Mouse (Mus musculus) limb, embryonic 15.5 days (tissue): ENCODE data around the gene Syvn1. TPM values are rescaled to one million over a fixed set of nuclear protein-coding genes. Genes with fewer than 3 reads are reported as not detected.
"Not testable (repeated sequence)": the region's sequence is repeated elsewhere in the genome, so short reads cannot be mapped to it uniquely, and the experiment has no call there.

Experiments
- ATAC-seq: fragments of 200-750 bp; cut with Nextera tagmentation; 2 replicates; pipeline ENCODE4 v1.8.0; 2017; ENCODE audit warnings: low read depth, moderate TSS enrichment; ENCODE audit not compliant: insufficient number of reproducible peaks, low FRiP score, low TSS enrichment
- H3K27ac ChIP-seq: fragments of 300-500 bp; sonication (generic); 2 replicates; pipeline ENCODE4 v1.5.1; 2015; ENCODE audit warnings: moderate library complexity, mild to moderate bottlenecking, inconsistent platforms
- H3K27me3 ChIP-seq: fragments of 300-500 bp; sonication (generic); 2 replicates; pipeline ENCODE4 v1.6.1; 2015; ENCODE audit warnings: inconsistent platforms
- H3K36me3 ChIP-seq: fragments of 300-500 bp; sonication (generic); 2 replicates; pipeline ENCODE4 v1.6.1; 2015; ENCODE audit warnings: inconsistent platforms
- H3K4me1 ChIP-seq: fragments of 300-500 bp; sonication (generic); 2 replicates; pipeline ENCODE4 v1.6.1; 2015; ENCODE audit warnings: inconsistent platforms
- H3K4me2 ChIP-seq: fragments of 300-500 bp; sonication (generic); 2 replicates; pipeline ENCODE4 v1.6.1; 2015; ENCODE audit warnings: mild to moderate bottlenecking, inconsistent platforms
- H3K4me3 ChIP-seq: fragments of 300-500 bp; sonication (generic); 2 replicates; pipeline ENCODE4 v1.5.1; 2015; ENCODE audit warnings: mild to moderate bottlenecking, inconsistent platforms
- H3K9ac ChIP-seq: fragments of 300-500 bp; sonication (generic); 2 replicates; pipeline ENCODE4 v1.6.1; 2015; ENCODE audit warnings: inconsistent platforms
- H3K9me3 ChIP-seq: fragments of 300-500 bp; sonication (generic); 2 replicates; pipeline ENCODE4 v1.6.1; 2016; ENCODE audit warnings: inconsistent platforms
- WGBS: fragments of 180-500 bp; shearing (Covaris S2); methylation state at CpG from one replicate; pipeline ENCODE4 v1.1.7; 2015; 5-methylcytosine and 5-hydroxymethylcytosine counted together
- polyA plus RNA-seq: library from polyadenylated mRNA; unstranded; fragments of >200 nt; fragmentation: Nextera tagmentation; extraction: Ambion mirVana; gene quantifications from 2 replicates; pipeline ENCODE4 v1.2.1, GENCODE M21; 2015

Syvn1 gene
- polyA plus RNA-seq, 1 experiment from 2014 or later, result 34.5 TPM

- not testable (repeated sequence) for H3K27me3 ChIP-seq, H3K27ac ChIP-seq, ATAC-seq, H3K4me3 ChIP-seq, H3K9me3 ChIP-seq, H3K4me2 ChIP-seq, H3K9ac ChIP-seq
- WGBS, result 49% methylated on average over 4 of the region's 4 CpGs
- Histone ChIP-seq H3K4me1 (peaks cover 23% of the 10 kb centered on the region), H3K36me3 (peaks cover 14% of the 10 kb centered on the region)
Measured at GRCm38 (mm10) chr19:6044102-6044501, 2.3 kb upstream of the Syvn1 start.

GRCm38 (mm10) chr19:6045366-6046293 lies 746 bp upstream of the Syvn1 start:
- peaks cover 23% of the 10 kb centered on the region for H3K4me1 ChIP-seq
- H3K9me3 ChIP-seq, result no peaks in the 10 kb centered on the region
- peak overlapping the region; percentile 82 for H3K9ac ChIP-seq
- H3K27ac ChIP-seq, result peak overlapping the region; percentile 99
- H3K4me2 ChIP-seq, result peak overlapping the region; percentile 81
- no peak for ATAC-seq
- peaks cover 30% of the 10 kb centered on the region for H3K36me3 ChIP-seq
- peak overlapping the region; percentile 97 for H3K4me3 ChIP-seq
- no peaks in the 10 kb centered on the region for H3K27me3 ChIP-seq
- WGBS, result 15% methylated on average over 20 of the region's 20 CpGs

- no peak for ATAC-seq
- H3K9ac ChIP-seq, result peak overlapping the region; percentile 82
- WGBS, result 1% methylated on average over 43 of the region's 44 CpGs
- H3K36me3 ChIP-seq, result peaks cover 47% of the 10 kb centered on the region
- H3K4me1 ChIP-seq, result peaks cover 23% of the 10 kb centered on the region
- peak overlapping the region; percentile 99 for H3K27ac ChIP-seq
- no peaks in the 10 kb centered on the region for H3K27me3 ChIP-seq
- H3K9me3 ChIP-seq, result no peaks in the 10 kb centered on the region
- H3K4me2 ChIP-seq, result peak overlapping the region; percentile 81
- peak overlapping the region; percentile 97 for H3K4me3 ChIP-seq
Measured at GRCm38 (mm10) chr19:6047154-6047898, 950 bp downstream of the Syvn1 start.

- Histone ChIP-seq H3K4me1 (peaks cover 23% of the 10 kb centered on the region), H3K27ac (peak overlapping the region; percentile 99; the same call in 1 of the 2 replicates), H3K4me2 (peak overlapping the region; percentile 81), H3K9ac (peak overlapping the region; percentile 82), H3K36me3 (peaks cover 52% of the 10 kb centered on the region), H3K27me3 (no peaks in the 10 kb centered on the region), H3K4me3 (peak overlapping the region; percentile 97), H3K9me3 (no peaks in the 10 kb centered on the region)
- 86% methylated on average over 8 of the region's 8 CpGs for WGBS
- ATAC-seq, result no peak
Measured at GRCm38 (mm10) chr19:6047899-6048166, 1.5 kb downstream of the Syvn1 start.

- no peaks in the 10 kb centered on the region for H3K27me3 ChIP-seq
- H3K9ac ChIP-seq, result 0 out of 2 replicates have a peak overlapping the region, but pooled peaks have one; percentile 82
- no peak overlapping the region for H3K4me2 ChIP-seq
- H3K4me1 ChIP-seq, result peaks cover 26% of the 10 kb centered on the region
- no peak overlapping the region for H3K4me3 ChIP-seq
- WGBS, result 84% methylated on average over 11 of the region's 11 CpGs
- peaks cover 62% of the 10 kb centered on the region for H3K36me3 ChIP-seq
- no peak overlapping the region for H3K27ac ChIP-seq
- ATAC-seq, result no peak
- no peaks in the 10 kb centered on the region for H3K9me3 ChIP-seq
Measured at GRCm38 (mm10) chr19:6048681-6049410, 2.5 kb downstream of the Syvn1 start.

- H3K9ac ChIP-seq, result no peak overlapping the region
Measured at GRCm38 (mm10) chr19:6052516-6052915, 6.1 kb downstream of the Syvn1 start.

GRCm38 (mm10) chr19:6054296-6054695 lies 7.9 kb downstream of the Syvn1 start:
- 76% methylated on average over 5 of the region's 5 CpGs for WGBS
- H3K4me3 ChIP-seq, result no peak overlapping the region
- H3K27me3 ChIP-seq, result no peaks in the 10 kb centered on the region
- no peaks in the 10 kb centered on the region for H3K9me3 ChIP-seq
- peaks cover 69% of the 10 kb centered on the region for H3K36me3 ChIP-seq
- peaks cover 21% of the 10 kb centered on the region for H3K4me1 ChIP-seq
- no peak overlapping the region for H3K27ac ChIP-seq
- no peak overlapping the region for H3K4me2 ChIP-seq
- no peak overlapping the region for H3K9ac ChIP-seq
- ATAC-seq, result no peak

More at GRCm38 (mm10) chr19:6052516-6052915, 6.1 kb downstream of the Syvn1 start:
- peaks cover 28% of the 10 kb centered on the region for H3K4me1 ChIP-seq
- no peak overlapping the region for H3K4me2 ChIP-seq
- no peak overlapping the region for H3K27ac ChIP-seq
- H3K9me3 ChIP-seq, result no peaks in the 10 kb centered on the region
- H3K27me3 ChIP-seq, result no peaks in the 10 kb centered on the region
- 89% methylated on average over 7 of the region's 7 CpGs for WGBS
- no peak overlapping the region for H3K4me3 ChIP-seq
- ATAC-seq, result no peak
- H3K36me3 ChIP-seq, result peaks cover 80% of the 10 kb centered on the region

GRCm38 (mm10) chr19:6056696-6057095 lies 10.3 kb downstream of the Syvn1 start:
- 58% methylated on average over 4 of the region's 4 CpGs for whole genome bisulfite sequencing

GRCm38 (mm10) chr19:6057313-6058096 lies 11.1 kb downstream of the Syvn1 start, which contains the start of the genes Mrpl49 and Fau:
Mrpl49 (minus strand) TSS chr19:6057785.
Fau (plus strand) TSS chr19:6057844.
- Histone ChIP-seq H3K9ac (peak within 1 kb of the TSS; percentile 90), H3K4me3 (peak within 1 kb of the TSS; percentile 90), H3K36me3 (peaks cover 42% of the 10 kb centered on the region), H3K4me1 (peaks cover 35% of the 10 kb centered on the region), H3K9me3 (no peaks in the 10 kb centered on the region), H3K4me2 (peak within 1 kb of the TSS; percentile 70), H3K27ac (peak within 1 kb of the TSS; percentile 84), H3K27me3 (no peaks in the 10 kb centered on the region)
- peak; percentile 87 for ATAC-seq
- WGBS, result under 1% methylated on average over 63 of the region's 63 CpGs

More at GRCm38 (mm10) chr19:6056696-6057095, 10.3 kb downstream of the Syvn1 start:
- Histone ChIP-seq H3K36me3 (peaks cover 50% of the 10 kb centered on the region), H3K4me3 (peak overlapping the region; percentile 90), H3K9ac (peak overlapping the region; percentile 67), H3K27ac (no peak overlapping the region), H3K4me2 (peak overlapping the region; percentile 66), H3K9me3 (no peaks in the 10 kb centered on the region), H3K27me3 (no peaks in the 10 kb centered on the region), H3K4me1 (peaks cover 27% of the 10 kb centered on the region)
- no peak for ATAC-seq

- Histone ChIP-seq H3K4me1 (peaks cover 35% of the 10 kb centered on the region), H3K27me3 (no peaks in the 10 kb centered on the region), H3K4me3 (peak overlapping the region; percentile 90), H3K27ac (peak overlapping the region; percentile 84), H3K36me3 (peaks cover 32% of the 10 kb centered on the region), H3K4me2 (peak overlapping the region; percentile 70), H3K9me3 (no peaks in the 10 kb centered on the region), H3K9ac (peak overlapping the region; percentile 90)
- 33% methylated on average over 5 of the region's 5 CpGs for WGBS
- ATAC-seq, result no peak
Measured at GRCm38 (mm10) chr19:6058513-6058912, 12.1 kb downstream of the Syvn1 start.

- Histone ChIP-seq H3K4me3 (peak overlapping the region; percentile 90), H3K27me3 (no peaks in the 10 kb centered on the region), H3K27ac (peak overlapping the region; percentile 84; the same call in 1 of the 2 replicates), H3K4me2 (peak overlapping the region; percentile 70), H3K9me3 (no peaks in the 10 kb centered on the region), H3K36me3 (peaks cover 27% of the 10 kb centered on the region), H3K4me1 (peaks cover 35% of the 10 kb centered on the region), H3K9ac (no peak overlapping the region; the same call in 1 of the 2 replicates)
- ATAC-seq, result no peak
- 73% methylated on average over 5 of the region's 5 CpGs for WGBS
Measured at GRCm38 (mm10) chr19:6058966-6059365, 12.6 kb downstream of the Syvn1 start.
